Mouse (Mus musculus) spleen, adult 2 months (tissue): ENCODE measurements around the gene Gm44579.

Source experiments
- CTCF ChIP-seq: fragments of 200-500 bp; IDR thresholded peaks from 2 replicates; pipeline ENCODE4 v1.5.1; 2011; ENCODE audit warnings: mild to moderate bottlenecking, inconsistent platforms; ENCODE audit not compliant: insufficient read depth, insufficient read length, insufficient replicate concordance; ENCODE audit errors: extremely low read depth
- POLR2A ChIP-seq: fragments of 200-500 bp; IDR thresholded peaks from 2 replicates; pipeline ENCODE4 v1.6.1; 2011; ENCODE audit warnings: low read depth, low read length, inconsistent platforms

GRCm38 (mm10) chr15:98140809-98141208 lies 80.0 kb downstream of the Gm44579 start:
- no peak for TF ChIP-seq CTCF
- no peak for TF ChIP-seq POLR2A
